Mouse (Mus musculus) midbrain, embryonic 14.5 days (tissue): ENCODE measurements at regions not wholly inside any gene's neighbourhood (a gene's known extent, or its start where the extent isn't known, plus 50 kb on each side); places are given as distances from the start of the nearest gene placed in this dataset.
A peak's percentile ranks its signal among the peaks of the same experiment; 100 is the strongest.

Experiments used
- ATAC-seq: fragments of 200-750 bp; cut with Nextera tagmentation; 2 replicates; pipeline ENCODE4 v1.8.0; 2017; ENCODE audit warnings: moderate number of reproducible peaks, moderate library complexity; ENCODE audit not compliant: low FRiP score, low TSS enrichment
- DNase-seq: peaks from one replicate; pipeline ENCODE4 v3.0.0-alpha.2; 2015
- H3K27ac ChIP-seq: fragments of 300-500 bp; sonication (generic); replicated peaks from 2 replicates; pipeline ENCODE4 v1.5.1; 2014; ENCODE audit warnings: mild to moderate bottlenecking, low read depth, low read length, moderate library complexity
- H3K27me3 ChIP-seq: fragments of 300-500 bp; sonication (generic); 2 replicates; pipeline ENCODE4 v1.6.1; 2014; ENCODE audit warnings: low read length, control low read depth, mixed read lengths; ENCODE audit not compliant: control insufficient read depth, insufficient read depth
- H3K36me3 ChIP-seq: fragments of 300-500 bp; sonication (generic); 2 replicates; pipeline ENCODE4 v1.6.1; 2014; ENCODE audit warnings: low read length, control low read depth; ENCODE audit not compliant: control insufficient read depth, insufficient read depth
- H3K4me1 ChIP-seq: fragments of 300-500 bp; sonication (generic); 2 replicates; pipeline ENCODE4 v1.6.1; 2014; ENCODE audit warnings: mild to moderate bottlenecking, antibody characterized with exemption, low read length, control low read depth; ENCODE audit not compliant: control insufficient read depth, insufficient read depth
- H3K4me2 ChIP-seq: fragments of 300-500 bp; sonication (generic); 2 replicates; pipeline ENCODE4 v1.6.1; 2014; ENCODE audit warnings: mild to moderate bottlenecking, low read length, moderate library complexity
- H3K4me3 ChIP-seq: fragments of 300-500 bp; sonication (generic); replicated peaks from 2 replicates; pipeline ENCODE4 v1.5.1; 2014; ENCODE audit warnings: low read depth, low read length
- H3K9ac ChIP-seq: fragments of 300-500 bp; sonication (generic); replicated peaks from 2 replicates; pipeline ENCODE4 v1.6.1; 2014; ENCODE audit warnings: mild to moderate bottlenecking, low read length, moderate library complexity
- H3K9me3 ChIP-seq: fragments of 300-500 bp; sonication (generic); 2 replicates; pipeline ENCODE4 v1.6.1; 2016; ENCODE audit warnings: low read length, control low read depth, mixed read lengths; ENCODE audit not compliant: control insufficient read depth
- WGBS: fragments of 180-500 bp; shearing (Covaris S2); extraction: QIAGEN DNeasy Blood & Tissue Kit; methylation state at CpG from one replicate; pipeline ENCODE4 v1.1.7; 2014; 5-methylcytosine and 5-hydroxymethylcytosine counted together

DNA sequence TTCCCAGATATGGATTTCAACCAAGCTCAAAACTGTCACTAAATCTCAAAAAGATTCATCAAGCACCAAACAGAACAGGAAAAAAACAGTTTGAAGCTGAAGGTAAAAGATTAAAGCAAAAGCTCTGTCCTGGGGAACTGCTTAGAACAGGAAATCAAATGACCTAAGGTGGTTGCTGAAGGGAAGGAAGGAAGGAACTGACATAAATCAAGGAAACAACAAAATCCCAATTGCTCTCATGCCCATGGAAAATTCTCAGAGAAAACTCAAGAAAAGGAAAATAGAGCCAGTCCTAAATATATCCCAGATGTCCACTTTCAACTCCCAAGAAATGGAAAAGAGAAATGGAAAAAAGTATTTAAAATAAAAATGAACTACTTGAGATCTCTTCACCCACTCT, 165.4 kb downstream of the Qdpr start:
- Histone ChIP-seq H3K9ac (no peak overlapping the region), H3K4me1 (0 out of 2 replicates have a peak, but pooled peaks cover 10% of the 10 kb centered on the region), H3K27ac (no peak overlapping the region), H3K9me3 (no peaks in the 10 kb centered on the region), H3K27me3 (no peaks in the 10 kb centered on the region), H3K4me2 (no peak overlapping the region), H3K4me3 (no peak overlapping the region), H3K36me3 (no peaks in the 10 kb centered on the region)
- ATAC-seq = no peak
- no peak for DNase-seq

GRCm38 (mm10) chr5:45283908-45284415, 166.1 kb downstream of the Qdpr start:
- no peaks in the 10 kb centered on the region for H3K9me3 ChIP-seq
- H3K27ac ChIP-seq = no peak overlapping the region
- H3K4me1 ChIP-seq = 0 out of 2 replicates have a peak, but pooled peaks cover 10% of the 10 kb centered on the region
- ATAC-seq (no peak), DNase-seq (no peak)
- no peaks in the 10 kb centered on the region for H3K27me3 ChIP-seq
- WGBS = 51% methylated on average over 2 of the region's 2 CpGs
- no peak overlapping the region for H3K9ac ChIP-seq
- H3K4me3 ChIP-seq = no peak overlapping the region
- no peak overlapping the region for H3K4me2 ChIP-seq
- no peaks in the 10 kb centered on the region for H3K36me3 ChIP-seq

GRCm38 (mm10) chr5:45282207-45282930, 167.7 kb downstream of the Qdpr start:
- Histone ChIP-seq H3K27ac (no peak overlapping the region), H3K4me1 (peaks cover 17% of the 10 kb centered on the region; the same call in 1 of the 2 replicates), H3K9ac (no peak overlapping the region), H3K36me3 (no peaks in the 10 kb centered on the region), H3K9me3 (no peaks in the 10 kb centered on the region), H3K4me2 (no peak overlapping the region), H3K27me3 (no peaks in the 10 kb centered on the region), H3K4me3 (no peak overlapping the region)
- DNase-seq = peak; percentile 59
- 21% methylated on average over 9 of the region's 9 CpGs for WGBS
- 0 out of 2 replicates have a peak, but pooled peaks have one; percentile 42 for ATAC-seq

DNA sequence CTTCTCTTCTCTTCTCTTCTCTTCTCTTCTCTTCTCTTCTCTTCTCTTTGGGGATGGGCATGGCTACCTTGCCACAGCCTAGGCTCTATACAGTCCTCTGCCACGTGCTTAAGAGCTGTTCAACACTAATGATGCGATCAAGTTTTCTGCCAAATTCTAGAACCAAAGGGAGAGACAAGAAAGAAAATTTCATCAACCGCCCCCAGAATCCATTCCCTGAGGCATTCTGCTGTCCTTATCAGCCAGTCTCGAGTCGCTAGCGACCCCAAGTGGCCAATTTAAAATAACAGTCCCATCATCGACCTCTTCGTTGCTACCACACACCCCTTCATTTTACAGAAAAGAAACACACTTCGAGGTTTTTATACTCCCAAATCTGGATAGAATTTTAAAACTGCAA, 171.5 kb downstream of the Qdpr start:
- 1% methylated on average over 9 of the region's 9 CpGs for WGBS
- Histone ChIP-seq H3K4me2 (peak overlapping the region; percentile 61), H3K9ac (no peak overlapping the region)

GRCm38 (mm10) chr5:45278005-45278432, 172.0 kb downstream of the Qdpr start:
- no peaks in the 10 kb centered on the region for H3K27me3 ChIP-seq
- H3K36me3 ChIP-seq = no peaks in the 10 kb centered on the region
- H3K9me3 ChIP-seq = no peaks in the 10 kb centered on the region
- ATAC-seq = no peak; the same call in 1 of the 2 replicates
- peak overlapping the region; percentile 61 for H3K4me2 ChIP-seq
- peaks cover 12% of the 10 kb centered on the region; the same call in 1 of the 2 replicates for H3K4me1 ChIP-seq
- WGBS = under 1% methylated on average over 10 of the region's 10 CpGs
- DNase-seq = peak; percentile 70
- peak overlapping the region; percentile 78 for H3K27ac ChIP-seq
- H3K9ac ChIP-seq = peak overlapping the region; percentile 44; the same call in 1 of the 2 replicates
- H3K4me3 ChIP-seq = peak overlapping the region; percentile 29

More for the DNA sequence above, 171.5 kb downstream of the Qdpr start:
- Histone ChIP-seq H3K9me3 (no peaks in the 10 kb centered on the region), H3K4me1 (peaks cover 12% of the 10 kb centered on the region; the same call in 1 of the 2 replicates), H3K36me3 (no peaks in the 10 kb centered on the region), H3K4me3 (peak overlapping the region; percentile 29; the same call in 1 of the 2 replicates), H3K27me3 (no peaks in the 10 kb centered on the region), H3K27ac (peak overlapping the region; percentile 78)
- DNase-seq (peak; percentile 96), ATAC-seq (peak; percentile 62; the same call in 1 of the 2 replicates)

DNA sequence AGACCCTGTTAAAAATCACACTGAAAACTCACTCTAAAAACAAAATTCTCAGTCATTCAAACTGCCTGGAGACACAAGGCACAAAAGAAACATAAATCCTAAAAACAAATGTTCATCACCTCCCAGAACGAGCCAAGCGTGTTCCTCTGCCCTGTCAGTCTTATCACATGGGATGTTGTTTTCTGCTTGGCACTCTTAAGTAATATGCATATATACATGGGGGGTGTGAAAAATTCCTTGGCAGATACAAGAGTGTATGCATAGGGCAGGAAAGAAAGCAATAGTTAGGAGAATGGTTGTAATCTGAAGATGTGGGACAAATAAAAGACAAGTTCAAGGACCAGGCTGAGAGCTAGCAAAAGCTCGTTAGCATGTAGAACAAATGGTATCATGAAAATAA, 179.4 kb downstream of the Qdpr start:
- no peak overlapping the region for H3K4me2 ChIP-seq
- no peaks in the 10 kb centered on the region for H3K4me1 ChIP-seq
- no peaks in the 10 kb centered on the region for H3K27me3 ChIP-seq
- 89% methylated on average over 3 of the region's 3 CpGs for WGBS
- ATAC-seq = no peak
- no peak for DNase-seq
- no peaks in the 10 kb centered on the region for H3K9me3 ChIP-seq
- H3K27ac ChIP-seq = no peak overlapping the region
- no peak overlapping the region for H3K4me3 ChIP-seq
- H3K9ac ChIP-seq = no peak overlapping the region
- H3K36me3 ChIP-seq = no peaks in the 10 kb centered on the region

DNA sequence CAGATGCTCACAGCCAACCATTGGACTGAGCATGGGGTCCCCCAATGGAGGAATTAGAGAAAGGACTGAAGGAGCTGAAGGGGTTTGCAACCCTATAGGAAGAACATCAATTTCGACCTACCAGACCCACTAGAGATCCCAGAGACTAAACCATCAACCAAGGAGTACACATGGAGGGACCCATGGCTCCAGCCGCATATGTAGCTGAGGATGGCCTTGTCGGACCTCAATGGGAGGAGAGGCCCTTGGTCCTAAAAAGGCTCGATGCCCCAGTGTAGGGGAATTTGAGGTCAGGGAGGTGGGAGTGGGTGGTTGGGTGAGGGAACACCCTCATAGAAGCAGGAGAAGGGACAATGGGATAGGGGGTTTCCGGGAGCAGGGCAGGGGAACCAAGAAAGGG, 180.6 kb downstream of the Qdpr start:
- Histone ChIP-seq H3K4me3 (no peak overlapping the region), H3K27ac (no peak overlapping the region), H3K4me2 (no peak overlapping the region), H3K9me3 (no peaks in the 10 kb centered on the region), H3K27me3 (no peaks in the 10 kb centered on the region), H3K4me1 (no peaks in the 10 kb centered on the region), H3K36me3 (no peaks in the 10 kb centered on the region), H3K9ac (no peak overlapping the region)
- DNase-seq = no peak
- ATAC-seq = no peak
- WGBS = 84% methylated on average over 5 of the region's 5 CpGs

GRCm38 (mm10) chr5:45266914-45267313, 183.1 kb downstream of the Qdpr start:
- no peak overlapping the region for H3K4me2 ChIP-seq
- H3K36me3 ChIP-seq = no peaks in the 10 kb centered on the region
- peak overlapping the region; percentile 70; the same call in 1 of the 2 replicates for H3K27ac ChIP-seq
- peak; percentile 82 for DNase-seq
- H3K4me3 ChIP-seq = no peak overlapping the region
- no peak; the same call in 1 of the 2 replicates for ATAC-seq
- no peaks in the 10 kb centered on the region for H3K9me3 ChIP-seq
- WGBS = 21% methylated on average over 5 of the region's 5 CpGs
- H3K27me3 ChIP-seq = no peaks in the 10 kb centered on the region
- no peaks in the 10 kb centered on the region for H3K4me1 ChIP-seq
- H3K9ac ChIP-seq = no peak overlapping the region

DNA sequence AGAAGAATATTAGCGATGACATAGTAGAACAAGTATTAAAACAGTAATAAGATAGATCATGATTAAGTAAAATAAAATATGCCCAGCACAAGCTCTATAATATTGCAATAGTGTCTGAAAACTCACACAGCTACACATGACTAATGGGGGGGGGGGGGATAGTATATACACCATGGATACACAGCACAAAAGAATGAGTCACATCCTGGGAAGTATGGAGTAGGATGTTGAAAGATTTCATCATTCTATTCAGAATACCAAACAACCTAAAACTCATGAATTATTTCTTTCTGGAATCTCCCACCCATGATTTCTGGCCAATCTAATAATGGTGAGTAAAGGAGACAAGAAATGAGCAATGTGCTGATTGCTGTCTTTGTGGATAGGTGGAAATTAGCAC, 191.6 kb downstream of the Qdpr start:
- 98% methylated on average over 1 of the region's 1 CpGs for WGBS
- DNase-seq = no peak
- H3K36me3 ChIP-seq = no peaks in the 10 kb centered on the region
- no peak overlapping the region for H3K4me2 ChIP-seq
- H3K9ac ChIP-seq = no peak overlapping the region
- H3K4me1 ChIP-seq = no peaks in the 10 kb centered on the region
- no peak for ATAC-seq
- H3K4me3 ChIP-seq = no peak overlapping the region
- H3K9me3 ChIP-seq = no peaks in the 10 kb centered on the region
- H3K27ac ChIP-seq = no peak overlapping the region
- H3K27me3 ChIP-seq = no peaks in the 10 kb centered on the region
